Mouse (Mus musculus) heart, embryonic 10.5 days (tissue): ENCODE results near the gene 3830417A13Rik. TPM values are rescaled to one million over a fixed set of nuclear protein-coding genes. Genes with fewer than 3 reads are reported as not detected.

Source experiments
- DNase-seq: peaks from one replicate; pipeline ENCODE4 v3.0.0-alpha.2; 2017; ENCODE audit warnings: low spot score
- H3K27ac ChIP-seq: fragments of 300-500 bp; sonication (generic); 2 replicates; pipeline ENCODE4 v1.5.1; 2016; ENCODE audit warnings: mild to moderate bottlenecking
- H3K27me3 ChIP-seq: fragments of 300-500 bp; sonication (generic); 2 replicates; pipeline ENCODE4 v1.6.1; 2016; ENCODE audit warnings: mild to moderate bottlenecking; ENCODE audit not compliant: poor library complexity, insufficient read depth, severe bottlenecking
- H3K36me3 ChIP-seq: fragments of 300-500 bp; sonication (generic); 2 replicates; pipeline ENCODE4 v1.6.1; 2016; ENCODE audit warnings: mild to moderate bottlenecking, moderate library complexity
- H3K4me1 ChIP-seq: fragments of 300-500 bp; sonication (generic); 2 replicates; pipeline ENCODE4 v1.6.1; 2016; ENCODE audit warnings: mild to moderate bottlenecking
- H3K4me3 ChIP-seq: fragments of 300-500 bp; sonication (generic); 2 replicates; pipeline ENCODE4 v1.5.1; 2016; ENCODE audit warnings: mild to moderate bottlenecking, moderate library complexity
- H3K9me3 ChIP-seq: fragments of 300-500 bp; sonication (generic); 2 replicates; pipeline ENCODE4 v1.6.1; 2016; ENCODE audit warnings: mild to moderate bottlenecking, moderate library complexity
- WGBS: fragments of 180-500 bp; shearing (Covaris S2); methylation state at CpG from one replicate; pipeline ENCODE4 v1.1.7; 2016; 5-methylcytosine and 5-hydroxymethylcytosine counted together
- polyA plus RNA-seq: library from polyadenylated mRNA; unstranded; fragments of >200 nt; fragmentation: Nextera tagmentation; extraction: Ambion mirVana; gene quantifications from 2 replicates; pipeline ENCODE4 v1.2.1, GENCODE M21; 2016

3830417A13Rik gene
- polyA plus RNA-seq, result 0.62 and 1.0 TPM in 2 replicates

DNA sequence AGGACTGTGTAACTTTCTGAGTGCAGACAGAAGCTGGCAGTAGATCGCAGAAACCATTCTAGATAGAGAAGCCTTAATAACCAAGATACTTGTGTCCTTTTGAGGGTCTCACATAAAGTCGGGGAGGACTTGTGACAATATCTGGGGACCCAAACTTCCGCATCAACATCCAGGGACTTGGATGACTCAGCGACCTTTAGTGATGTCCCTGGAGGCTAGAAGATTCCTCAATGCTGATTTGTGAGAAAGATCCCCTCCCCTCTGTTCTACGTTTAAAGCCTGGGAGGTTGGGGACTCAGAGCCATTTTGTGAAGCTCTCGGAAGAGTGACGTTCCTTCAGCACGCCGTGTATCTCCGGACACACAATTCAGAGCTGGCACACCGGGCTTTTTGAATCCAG lies at the start of gene 3830417A13Rik:
3830417A13Rik (plus strand) TSS at position 301 of the 400 bp plus-strand sequence.
- no peak within 1 kb of the TSS for H3K4me3 ChIP-seq
- no peak within 1 kb of the TSS for H3K27ac ChIP-seq

DNA sequence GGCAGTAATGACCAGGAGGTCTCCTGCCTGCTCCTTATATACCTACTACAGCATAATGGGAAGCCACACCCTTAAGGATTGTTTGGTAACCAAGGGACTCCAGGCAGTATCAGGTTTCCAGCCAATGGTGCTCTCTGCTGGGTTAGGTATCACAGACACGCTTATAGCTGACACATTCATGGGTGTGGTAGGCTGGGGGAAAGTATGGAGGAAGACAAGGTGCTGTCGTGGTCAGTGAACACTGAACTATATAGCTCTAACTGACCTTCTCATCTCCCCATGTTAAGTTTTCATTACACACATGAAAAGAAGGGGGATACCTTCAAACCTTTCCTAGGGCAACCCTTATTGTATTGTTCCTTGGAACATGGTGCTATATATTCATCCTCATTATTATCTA lies 21.2 kb upstream of the 3830417A13Rik start, which contains the start of gene Gm6760:
Gm6760 (minus strand) TSS at position 101 of the 400 bp plus-strand sequence.
- H3K4me3 ChIP-seq, result no peak within 1 kb of the TSS
- no peak within 1 kb of the TSS for H3K27ac ChIP-seq
- H3K9me3 ChIP-seq, result no peaks in the 10 kb centered on the region
- no peaks in the 10 kb centered on the region for H3K36me3 ChIP-seq
- DNase-seq, result no peak
- H3K27me3 ChIP-seq, result no peaks in the 10 kb centered on the region
- no peaks in the 10 kb centered on the region for H3K4me1 ChIP-seq
- 74% methylated on average over 2 of the region's 2 CpGs for WGBS

More for the DNA sequence above, at the start of gene 3830417A13Rik:
- Histone ChIP-seq H3K9me3 (no peaks in the 10 kb centered on the region), H3K4me1 (no peaks in the 10 kb centered on the region), H3K27me3 (no peaks in the 10 kb centered on the region), H3K36me3 (no peaks in the 10 kb centered on the region)
- WGBS, result 81% methylated on average over 11 of the region's 11 CpGs
- no peak for DNase-seq

- no peaks in the 10 kb centered on the region for H3K27me3 ChIP-seq
- peak overlapping the region; percentile 62; the same call in 1 of the 2 replicates for H3K27ac ChIP-seq
- peak; percentile 70 for DNase-seq
- H3K9me3 ChIP-seq, result no peaks in the 10 kb centered on the region
- H3K36me3 ChIP-seq, result no peaks in the 10 kb centered on the region
- H3K4me3 ChIP-seq, result no peak overlapping the region
- no peaks in the 10 kb centered on the region for H3K4me1 ChIP-seq
Measured at GRCm38 (mm10) chrX:64181246-64181645, 7.9 kb downstream of the 3830417A13Rik start.

Other genes starting within 250 kb of the 3830417A13Rik start
- not detected in 2 replicates for gene Gm6760, start 21.4 kb upstream of the 3830417A13Rik start, polyA plus RNA-seq
- gene Slitrk4, start 103.4 kb downstream of the 3830417A13Rik start, polyA plus RNA-seq, result 2.8 and 5.2 TPM in 2 replicates